Mouse (Mus musculus) liver, embryonic 15.5 days (tissue): ENCODE measurements around the gene Dlk1. TPM values are rescaled to one million over a fixed set of nuclear protein-coding genes. Genes with fewer than 3 reads are reported as not detected.
A peak's percentile ranks its signal among the peaks of the same experiment; 100 is the strongest.

Experiments
- ATAC-seq: fragments of 200-750 bp; cut with Nextera tagmentation; 2 replicates; pipeline ENCODE4 v1.8.0; 2017; ENCODE audit warnings: moderate number of reproducible peaks, mild to moderate bottlenecking, moderate library complexity; ENCODE audit not compliant: insufficient read depth
- H3K27ac ChIP-seq: fragments of 300-500 bp; sonication (generic); replicated peaks from 2 replicates; pipeline ENCODE4 v1.5.1; 2015; ENCODE audit warnings: mild to moderate bottlenecking, inconsistent platforms
- H3K27me3 ChIP-seq: fragments of 300-500 bp; sonication (generic); 2 replicates; pipeline ENCODE4 v1.6.1; 2015; ENCODE audit warnings: mild to moderate bottlenecking, inconsistent platforms
- H3K36me3 ChIP-seq: fragments of 300-500 bp; sonication (generic); replicated peaks from 2 replicates; pipeline ENCODE4 v1.6.1; 2015; ENCODE audit warnings: moderate library complexity, mild to moderate bottlenecking, inconsistent platforms
- H3K4me1 ChIP-seq: fragments of 300-500 bp; sonication (generic); replicated peaks from 2 replicates; pipeline ENCODE4 v1.6.1; 2015; ENCODE audit warnings: inconsistent platforms
- H3K4me2 ChIP-seq: fragments of 300-500 bp; sonication (generic); 2 replicates; pipeline ENCODE4 v1.6.1; 2015; ENCODE audit warnings: moderate library complexity, mild to moderate bottlenecking, inconsistent platforms
- H3K4me3 ChIP-seq: fragments of 300-500 bp; sonication (generic); replicated peaks from 2 replicates; pipeline ENCODE4 v1.5.1; 2015; ENCODE audit warnings: mild to moderate bottlenecking, inconsistent platforms
- H3K9ac ChIP-seq: fragments of 300-500 bp; sonication (generic); 2 replicates; pipeline ENCODE4 v1.6.1; 2015; ENCODE audit warnings: moderate library complexity, mild to moderate bottlenecking, inconsistent platforms
- H3K9me3 ChIP-seq: fragments of 300-500 bp; sonication (generic); replicated peaks from 2 replicates; pipeline ENCODE4 v1.6.1; 2016; ENCODE audit warnings: inconsistent platforms
- WGBS: fragments of 180-500 bp; shearing (Covaris S2); methylation state at CpG from one replicate; pipeline ENCODE4 v1.1.7; 2015; ENCODE audit warnings: mixed read lengths; ENCODE audit not compliant: insufficient replicate concordance; 5-methylcytosine and 5-hydroxymethylcytosine counted together
- polyA plus RNA-seq: library from polyadenylated mRNA; unstranded; fragments of >200 nt; fragmentation: Nextera tagmentation; extraction: Ambion mirVana; gene quantifications from 2 replicates; pipeline ENCODE4 v1.2.1, GENCODE M21; 2015

Gene Dlk1
- polyA plus RNA-seq, 1 experiment from 2014 or later, result 455 TPM

DNA sequence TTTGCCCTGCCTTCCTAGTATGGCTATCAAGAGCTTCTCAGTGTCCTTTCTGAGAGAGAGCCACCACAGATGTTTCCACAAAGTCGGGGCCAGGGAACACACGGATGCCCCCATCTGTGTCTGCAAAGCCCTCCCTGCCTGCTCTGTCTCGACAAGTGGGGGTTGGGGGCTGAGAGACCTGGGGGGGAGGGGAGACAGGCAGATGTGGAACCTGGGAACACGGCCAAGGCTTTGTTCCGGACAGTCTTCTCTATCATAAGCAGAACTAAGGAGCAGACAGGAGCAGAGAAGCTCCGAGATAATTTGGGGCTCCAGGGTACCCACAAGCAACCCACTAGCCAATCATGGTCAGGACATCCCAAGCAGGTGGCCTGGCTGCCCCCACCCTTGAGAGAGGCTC is 12.6 kb upstream of the Dlk1 start:
- Histone ChIP-seq H3K4me2 (no peak overlapping the region), H3K36me3 (no peaks in the 10 kb centered on the region), H3K4me3 (no peak overlapping the region), H3K4me1 (peaks cover 57% of the 10 kb centered on the region), H3K9ac (no peak overlapping the region), H3K27me3 (no peaks in the 10 kb centered on the region), H3K27ac (no peak overlapping the region), H3K9me3 (no peaks in the 10 kb centered on the region)
- ATAC-seq, result no peak
- 56% methylated on average over 6 of the region's 6 CpGs for WGBS

DNA sequence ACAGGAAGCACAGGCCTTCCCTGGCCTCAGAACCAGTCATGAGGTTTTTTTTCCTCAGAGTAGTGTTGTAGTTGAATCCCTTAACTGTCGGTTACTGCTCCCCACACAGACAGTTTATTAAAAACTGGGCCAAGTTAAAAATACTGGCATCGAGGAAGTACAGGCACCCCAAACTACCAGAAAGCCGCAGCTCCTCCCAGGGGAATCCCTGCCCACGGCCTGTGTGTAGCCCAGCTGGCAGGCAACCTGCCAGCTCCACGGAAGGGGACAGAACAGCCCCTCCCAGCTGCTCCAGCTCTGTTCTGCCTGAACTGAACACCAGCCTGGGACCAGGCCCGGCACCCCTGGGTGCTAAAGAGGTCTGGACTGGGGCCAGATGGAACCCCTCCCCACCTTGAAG is 11.3 kb upstream of the Dlk1 start:
- no peak overlapping the region for H3K4me3 ChIP-seq
- ATAC-seq, result no peak
- H3K9ac ChIP-seq, result no peak overlapping the region
- no peaks in the 10 kb centered on the region for H3K9me3 ChIP-seq
- H3K4me1 ChIP-seq, result peaks cover 55% of the 10 kb centered on the region
- 21% methylated on average over 6 of the region's 6 CpGs for WGBS
- no peaks in the 10 kb centered on the region for H3K36me3 ChIP-seq
- no peak overlapping the region for H3K27ac ChIP-seq
- peaks cover 9% of the 10 kb centered on the region; the same call in 1 of the 2 replicates for H3K27me3 ChIP-seq
- H3K4me2 ChIP-seq, result no peak overlapping the region

DNA sequence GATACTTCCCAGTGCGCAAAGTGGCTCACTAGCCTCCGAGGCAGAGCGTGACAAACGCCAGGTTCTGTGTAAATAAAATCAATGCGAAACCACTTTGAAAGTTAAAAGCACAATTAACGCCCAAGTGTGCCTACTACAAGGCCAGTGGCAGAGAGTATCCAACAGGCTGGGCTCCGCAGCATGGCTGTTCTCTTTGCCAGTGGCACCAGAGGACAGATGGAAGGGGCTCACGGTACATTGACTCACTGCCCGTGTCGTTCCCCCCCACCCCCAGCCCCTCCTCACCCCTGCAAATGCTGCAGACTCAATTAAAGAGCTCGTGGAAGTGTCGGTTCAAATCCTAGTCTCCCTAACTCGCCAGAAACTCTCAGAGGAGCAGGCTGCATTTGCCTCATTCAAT is 10.5 kb upstream of the Dlk1 start:
- WGBS, result 54% methylated on average over 13 of the region's 13 CpGs
- H3K9ac ChIP-seq, result no peak overlapping the region
- H3K27me3 ChIP-seq, result peaks cover 15% of the 10 kb centered on the region; the same call in 1 of the 2 replicates
- peaks cover 54% of the 10 kb centered on the region for H3K4me1 ChIP-seq
- H3K4me2 ChIP-seq, result no peak overlapping the region
- H3K36me3 ChIP-seq, result no peaks in the 10 kb centered on the region
- no peak overlapping the region for H3K27ac ChIP-seq
- no peak for ATAC-seq
- H3K4me3 ChIP-seq, result no peak overlapping the region
- H3K9me3 ChIP-seq, result no peaks in the 10 kb centered on the region

DNA sequence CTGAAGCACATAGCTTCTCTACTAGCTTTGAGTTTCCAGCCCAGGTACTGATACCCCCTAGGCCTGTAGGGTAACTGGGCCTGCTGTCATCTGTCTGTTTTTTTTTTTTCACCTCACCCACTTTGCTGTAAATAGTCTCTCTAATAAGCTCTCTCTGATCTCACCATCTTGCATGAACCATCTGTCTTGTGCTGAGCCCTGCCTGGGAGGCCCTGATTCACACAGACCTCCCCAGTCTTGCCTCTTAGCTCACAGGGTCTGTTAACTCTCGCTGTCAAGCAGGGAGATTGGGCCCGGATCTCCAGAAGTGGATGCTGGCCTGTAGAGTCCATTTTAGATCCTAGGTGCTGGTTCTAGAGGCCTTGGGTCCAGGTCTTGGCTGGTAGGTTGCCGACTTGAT is 9.3 kb upstream of the Dlk1 start:
- ATAC-seq, result no peak
- WGBS, result 41% methylated on average over 3 of the region's 3 CpGs
- Histone ChIP-seq H3K4me2 (no peak overlapping the region), H3K4me3 (no peak overlapping the region), H3K9me3 (no peaks in the 10 kb centered on the region), H3K36me3 (no peaks in the 10 kb centered on the region), H3K27me3 (peaks cover 25% of the 10 kb centered on the region), H3K4me1 (peaks cover 45% of the 10 kb centered on the region), H3K27ac (no peak overlapping the region), H3K9ac (no peak overlapping the region)

DNA sequence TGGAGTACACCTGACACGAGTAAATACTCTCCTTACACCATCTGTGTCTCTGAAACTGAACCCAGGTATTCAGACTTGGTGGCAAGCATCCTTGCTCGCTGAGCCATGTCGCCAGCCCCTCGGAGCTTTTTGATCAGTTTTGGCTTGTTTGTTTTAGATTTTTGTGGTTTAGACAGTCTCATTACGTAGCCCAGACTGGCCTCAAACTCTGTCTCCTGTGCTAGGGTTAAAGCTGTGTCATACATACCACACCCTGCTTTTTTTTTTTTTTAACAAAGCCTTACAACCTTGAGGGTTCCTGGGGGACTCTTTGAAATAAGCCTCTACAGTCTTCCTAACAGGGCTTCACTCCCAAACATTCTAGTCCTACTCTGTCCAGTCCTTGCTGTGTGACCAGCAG is 7.6 kb upstream of the Dlk1 start:
- Histone ChIP-seq H3K4me3 (no peak overlapping the region), H3K36me3 (no peaks in the 10 kb centered on the region), H3K27ac (no peak overlapping the region), H3K4me2 (no peak overlapping the region), H3K9ac (no peak overlapping the region), H3K27me3 (peaks cover 42% of the 10 kb centered on the region), H3K4me1 (peaks cover 42% of the 10 kb centered on the region), H3K9me3 (no peaks in the 10 kb centered on the region)
- ATAC-seq, result no peak
- WGBS, result 43% methylated on average over 5 of the region's 5 CpGs

DNA sequence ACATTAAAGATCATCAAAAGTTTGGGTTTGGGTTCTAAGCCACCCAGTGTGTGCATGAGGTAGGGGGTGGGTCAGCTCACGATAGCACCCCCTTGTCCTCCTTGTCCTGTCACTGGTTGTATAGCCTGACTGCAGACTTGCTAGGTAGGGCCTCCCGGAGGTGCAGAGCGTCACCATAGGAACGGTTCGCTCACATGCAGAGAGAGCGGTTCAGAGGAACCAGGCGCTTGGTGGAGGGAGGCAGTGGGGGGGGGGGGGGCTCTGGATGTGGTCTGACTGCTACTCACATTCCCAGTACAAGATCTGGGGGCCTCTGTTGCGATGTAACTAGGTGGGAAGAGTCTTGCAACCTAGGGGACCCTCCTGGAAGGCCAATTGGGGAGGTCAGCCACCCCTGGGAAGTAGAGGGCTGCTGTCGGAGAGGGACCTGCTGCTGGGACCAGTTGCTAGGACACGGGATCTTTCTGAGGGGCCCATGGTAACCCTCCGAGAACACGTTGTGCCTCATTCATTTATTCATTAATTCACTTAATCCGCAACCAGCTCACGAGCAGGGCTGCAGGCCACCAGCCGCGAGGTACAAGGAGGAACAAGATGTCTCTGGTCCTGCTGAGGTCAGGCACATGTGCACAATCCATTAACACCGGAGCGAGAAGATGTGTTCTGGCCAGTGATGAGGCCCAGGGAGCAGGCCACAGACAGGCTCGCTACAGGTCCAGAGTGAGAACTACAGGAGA is 7.0 kb upstream of the Dlk1 start:
- Histone ChIP-seq H3K36me3 (no peaks in the 10 kb centered on the region), H3K4me2 (peak overlapping the region; percentile 27), H3K27me3 (peaks cover 49% of the 10 kb centered on the region), H3K9ac (no peak overlapping the region), H3K9me3 (no peaks in the 10 kb centered on the region), H3K4me1 (peaks cover 42% of the 10 kb centered on the region), H3K4me3 (no peak overlapping the region), H3K27ac (no peak overlapping the region)
- no peak for ATAC-seq
- 21% methylated on average over 19 of the region's 19 CpGs for WGBS

DNA sequence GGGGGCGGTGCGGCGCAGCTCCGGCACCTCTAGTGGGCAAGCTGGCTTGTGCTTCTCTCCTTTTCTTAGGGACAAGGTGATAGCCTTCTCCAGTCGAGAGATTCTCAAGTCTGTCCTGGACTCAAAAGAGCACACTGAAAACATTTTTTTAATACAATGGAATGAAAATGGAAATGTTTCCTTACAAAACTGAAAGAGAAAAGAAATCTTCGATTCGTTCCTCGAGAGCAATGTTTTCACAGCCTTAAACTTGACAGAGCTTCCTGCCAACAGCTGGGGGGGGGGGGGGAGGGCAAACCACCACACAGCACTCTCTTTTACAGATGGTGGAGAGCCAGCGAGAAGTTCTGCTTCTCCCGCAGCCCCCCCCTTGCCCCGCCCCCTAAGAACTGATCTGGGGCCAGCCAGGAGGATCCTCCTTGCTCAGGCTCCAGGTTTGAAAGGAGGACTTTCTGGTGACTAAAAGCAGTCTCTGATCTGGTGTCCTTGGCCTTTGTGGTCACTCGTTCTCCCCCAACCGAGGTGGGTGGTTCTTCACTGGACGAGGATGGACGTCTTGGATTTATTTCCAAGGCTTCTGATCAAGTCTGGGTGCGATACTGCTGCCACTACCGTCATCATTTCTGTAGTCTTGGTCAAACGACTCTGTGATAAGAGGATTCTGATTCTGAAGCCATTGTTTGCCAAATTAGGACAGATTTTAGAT is 6.2 kb upstream of the Dlk1 start:
- Histone ChIP-seq H3K36me3 (no peaks in the 10 kb centered on the region), H3K4me1 (peaks cover 40% of the 10 kb centered on the region), H3K9me3 (no peaks in the 10 kb centered on the region), H3K4me3 (no peak overlapping the region), H3K9ac (no peak overlapping the region), H3K27ac (no peak overlapping the region), H3K4me2 (peak overlapping the region; percentile 27), H3K27me3 (peaks cover 56% of the 10 kb centered on the region)
- ATAC-seq, result no peak
- 7% methylated on average over 18 of the region's 18 CpGs for WGBS

DNA sequence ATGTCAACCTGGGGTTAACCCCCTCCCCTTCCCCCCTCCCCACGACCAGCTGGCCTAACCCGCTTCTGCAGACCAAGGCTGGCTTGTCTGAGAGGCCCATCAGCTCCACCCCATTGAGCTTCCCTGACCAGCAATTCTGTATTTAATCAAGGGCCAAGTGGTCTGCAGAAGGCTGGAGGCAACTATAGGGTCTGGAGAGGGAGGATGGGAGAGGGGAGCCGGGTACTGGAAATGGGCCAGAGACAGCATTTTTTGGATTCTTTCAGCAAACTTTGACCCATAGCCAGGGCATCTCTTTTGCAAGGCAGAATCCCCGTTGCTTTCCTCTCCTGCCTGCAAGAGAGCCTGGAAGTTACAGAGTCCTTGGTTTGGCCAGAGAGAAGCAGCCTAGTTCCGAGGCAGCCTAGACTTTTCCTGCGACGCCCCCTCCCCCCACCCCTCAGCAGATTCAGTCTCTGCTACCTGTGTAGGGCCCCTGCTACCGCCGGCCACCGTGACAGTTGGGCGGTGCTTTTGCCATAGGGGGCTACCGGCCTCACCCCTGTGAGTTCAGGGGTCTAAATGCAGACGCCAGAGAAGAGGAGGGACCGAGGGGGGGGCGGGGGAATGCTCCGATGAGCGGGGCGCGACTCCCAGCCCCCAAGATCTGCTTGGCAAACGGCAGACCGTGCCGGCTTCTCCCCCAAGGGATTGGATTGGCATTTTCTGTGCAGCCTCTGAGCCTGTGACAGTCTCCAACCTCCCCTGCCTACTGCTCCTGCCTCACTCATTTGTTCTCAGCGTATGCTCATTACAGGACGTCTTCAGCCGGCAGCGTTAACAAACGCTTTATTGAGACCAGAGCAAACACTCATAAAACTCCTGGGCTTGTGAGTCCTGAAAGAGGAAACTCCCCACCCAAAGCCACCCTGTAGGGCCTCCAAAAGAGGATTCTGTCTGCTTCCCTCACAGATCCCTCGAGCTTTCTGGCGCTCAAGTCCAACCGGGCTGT is 2.9 kb upstream of the Dlk1 start:
- 2% methylated on average over 30 of the region's 30 CpGs for WGBS
- peaks cover 39% of the 10 kb centered on the region for H3K4me1 ChIP-seq
- peak overlapping the region; percentile 7 for H3K4me3 ChIP-seq
- no peaks in the 10 kb centered on the region for H3K36me3 ChIP-seq
- no peak for ATAC-seq
- H3K4me2 ChIP-seq, result peak overlapping the region; percentile 51
- no peaks in the 10 kb centered on the region for H3K9me3 ChIP-seq
- H3K27me3 ChIP-seq, result peaks cover 87% of the 10 kb centered on the region
- H3K9ac ChIP-seq, result no peak overlapping the region
- no peak overlapping the region for H3K27ac ChIP-seq

DNA sequence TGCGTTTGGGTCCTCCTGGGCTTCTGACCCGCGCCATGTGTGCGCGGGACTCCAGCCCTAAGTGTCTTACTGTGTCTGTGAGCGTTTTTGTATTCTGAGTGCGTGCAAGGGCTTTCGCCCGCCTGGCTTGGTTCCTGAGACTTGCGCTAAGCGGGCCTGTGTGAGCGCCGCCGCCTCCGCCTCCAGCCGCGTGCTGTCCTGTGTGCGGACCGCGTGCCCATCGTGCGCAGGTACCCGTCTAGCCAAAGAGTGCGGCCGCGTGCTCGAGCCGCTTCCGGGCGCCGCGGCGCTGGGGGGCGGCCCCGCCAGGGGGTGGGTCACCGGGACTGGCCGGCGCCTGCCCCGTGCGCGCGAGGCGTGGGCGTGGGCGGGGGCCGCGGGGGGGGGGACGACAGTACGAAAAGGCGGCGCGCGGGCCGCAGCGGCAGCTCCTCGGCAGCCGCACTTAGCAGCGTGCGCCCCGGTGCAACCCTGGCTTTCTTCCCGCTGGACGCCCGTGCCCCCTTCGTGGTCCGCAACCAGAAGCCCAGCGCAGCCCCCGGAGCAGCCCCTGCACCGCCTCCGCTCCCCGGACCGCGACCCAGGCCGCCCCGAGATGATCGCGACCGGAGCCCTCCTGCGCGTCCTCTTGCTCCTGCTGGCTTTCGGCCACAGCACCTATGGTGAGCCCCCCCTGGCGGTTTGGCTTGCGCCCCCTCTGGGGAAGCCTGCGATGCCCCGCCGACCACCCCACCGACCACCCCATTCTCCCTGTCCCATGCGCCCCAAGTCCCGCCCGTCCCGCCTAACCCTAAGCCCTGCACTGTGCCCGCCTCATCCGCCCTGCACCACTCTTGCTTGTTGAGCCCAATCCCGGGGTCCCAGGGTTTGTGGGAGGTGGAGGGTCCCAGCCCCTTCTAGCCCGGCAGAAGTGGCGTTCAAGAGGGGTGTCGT is 708 bp downstream of the Dlk1 start:
- Histone ChIP-seq H3K9ac (0 out of 2 replicates have a peak overlapping the region, but pooled peaks have one; percentile 18), H3K4me3 (peak overlapping the region; percentile 48), H3K27ac (peak overlapping the region; percentile 38; the same call in 1 of the 2 replicates), H3K9me3 (no peaks in the 10 kb centered on the region), H3K36me3 (no peaks in the 10 kb centered on the region), H3K4me2 (peak overlapping the region; percentile 53), H3K4me1 (peaks cover 32% of the 10 kb centered on the region), H3K27me3 (peaks cover 84% of the 10 kb centered on the region)
- ATAC-seq, result peak; percentile 50
- under 1% methylated on average over 85 of the region's 96 CpGs for WGBS

DNA sequence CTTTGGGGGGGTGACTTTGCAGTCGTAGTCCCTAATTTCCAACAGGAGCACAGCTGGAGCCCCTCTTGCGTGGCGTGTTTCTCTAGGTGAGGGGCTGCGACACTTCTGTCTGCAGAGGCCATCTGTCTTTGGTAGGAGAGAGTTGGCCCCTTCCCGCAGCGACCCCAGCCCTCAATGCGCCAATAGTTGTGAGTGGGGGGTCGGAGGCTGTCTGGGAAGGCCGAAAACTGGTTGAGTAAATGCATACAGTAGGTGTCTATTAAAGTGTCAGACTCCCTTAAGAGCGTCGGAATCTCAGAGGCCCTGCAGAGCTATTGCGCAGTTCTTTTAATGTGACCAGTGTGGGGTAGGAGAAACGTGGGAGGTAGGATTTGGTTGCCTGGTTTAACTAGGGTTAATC is 1.5 kb downstream of the Dlk1 start:
- Histone ChIP-seq H3K27me3 (peaks cover 84% of the 10 kb centered on the region), H3K4me3 (peak overlapping the region; percentile 48), H3K27ac (0 out of 2 replicates have a peak overlapping the region, but pooled peaks have one; percentile 38), H3K4me1 (peaks cover 35% of the 10 kb centered on the region), H3K9me3 (no peaks in the 10 kb centered on the region), H3K9ac (peak overlapping the region; percentile 18; the same call in 1 of the 2 replicates), H3K36me3 (no peaks in the 10 kb centered on the region), H3K4me2 (peak overlapping the region; percentile 53)
- WGBS, result 25% methylated on average over 13 of the region's 13 CpGs
- ATAC-seq, result no peak
